21 mouse cellular contexts compared by ENCODE assay signal in the genomic region with DNA sequence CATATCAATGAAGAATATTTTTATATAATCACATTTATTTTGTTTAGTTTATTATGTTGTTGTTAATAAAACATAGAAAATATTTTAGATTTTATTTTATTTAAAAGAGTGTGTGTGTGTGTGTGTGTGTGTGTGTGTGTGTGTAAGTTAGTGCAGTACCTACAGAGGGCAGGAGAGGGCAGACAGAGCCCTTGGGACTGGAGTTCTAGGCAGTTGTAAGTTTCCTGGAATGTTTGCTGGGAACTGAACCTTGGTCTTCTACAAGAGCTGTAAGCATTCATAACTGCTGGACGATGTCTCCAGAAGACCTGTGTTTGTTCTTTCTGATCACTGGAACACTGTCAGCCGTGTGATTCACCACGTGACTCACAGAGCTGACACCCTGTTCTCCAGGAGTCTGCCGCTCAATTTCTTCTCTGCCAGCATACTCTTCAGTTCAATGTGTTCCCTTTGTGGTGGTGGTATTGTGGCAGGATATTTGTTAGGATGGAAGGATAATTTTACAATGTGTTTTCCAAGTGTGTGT. TPM values are rescaled to one million over a fixed set of nuclear protein-coding genes. Genes with fewer than 3 reads are reported as not detected.
DNase-seq lines count a peak whose midpoint lies in the region; ATAC-seq and TF ChIP-seq lines count a peak whose summit lies in the region.
"Had no signal": no experiment of that assay in that cellular context is flagged by ENCODE, and none has a peak within 500 bp of the region (broad histone marks: within the 10 kb centered on the region; RNA-seq: fewer than 3 reads in every experiment).

No protein-coding gene starts in this region.

- peak; percentile 28 for DNase-seq in adrenal gland, postnatal 25 days
- DNase-seq in adrenal gland, adult 18-20 months (ENCODE audit: low spot score in 2 of 2), result no peak
- DNase-seq in A20 (ENCODE audit: low read depth, low spot score) (peak; percentile 23), ES-CJ7 (ENCODE audit: low read depth, low spot score) (peak; percentile 59)
- DNase-seq in hindbrain, postnatal 0 days (ENCODE audit: low spot score), result no peak
- no peak for DNase-seq in B cell, adult 2 months
- DNase-seq in embryo, embryonic 10 days (ENCODE audit: low spot score), result no peak
- DNase-seq: adrenal gland, postnatal 10 days; cerebellum, adult 2 months; cerebellum, postnatal 10 days; embryo, embryonic 11 days; gastrocnemius, postnatal 10 days; heart, adult 2 months; kidney, adult 11 months had no signal

- H3K4me1 ChIP-seq in bone marrow, adult 2 months (ENCODE audit: control insufficient read depth, insufficient read depth, low read length), result peaks cover 10% of the 10 kb centered on the region; the same call in 1 of the 2 replicates
- peaks cover 8% of the 10 kb centered on the region; the same call in 1 of the 2 replicates for H3K4me1 ChIP-seq in hindbrain, postnatal 0 days (ENCODE audit: insufficient read depth, low read length)

- no peak for ATAC-seq in hindbrain, postnatal 0 days
- ATAC-seq: forebrain, embryonic 15.5 days had no signal

- no peak overlapping the region for H3K27ac ChIP-seq in bone marrow, adult 2 months (ENCODE audit: control insufficient read depth, insufficient read depth, low read depth, low read length, poor library complexity)
- no peak overlapping the region for H3K27ac ChIP-seq in hindbrain, postnatal 0 days
- H3K27ac ChIP-seq: embryonic facial prominence, embryonic 15.5 days; forebrain, embryonic 15.5 days; heart, adult 2 months; hindbrain, embryonic 10.5 days; hindbrain, embryonic 14.5 days had no signal

- H3K27me3 ChIP-seq in hindbrain, postnatal 0 days (ENCODE audit: insufficient read depth, low read length), result no peaks in the 10 kb centered on the region
- H3K27me3 ChIP-seq: embryonic facial prominence, embryonic 15.5 days; forebrain, embryonic 15.5 days had no signal

- H3K9ac ChIP-seq in hindbrain, postnatal 0 days (replicated peaks; ENCODE audit: low read length), result no peak overlapping the region
- H3K9ac ChIP-seq: embryonic facial prominence, embryonic 15.5 days; forebrain, embryonic 15.5 days; hindbrain, embryonic 14.5 days had no signal

- H3K4me3 ChIP-seq in bone marrow, adult 2 months (replicated peaks; ENCODE audit: control insufficient read depth, low read depth, low read length), result no peak overlapping the region
- no peak overlapping the region for H3K4me3 ChIP-seq in hindbrain, postnatal 0 days (ENCODE audit: low read length)
- H3K4me3 ChIP-seq: embryonic facial prominence, embryonic 15.5 days; erythroblast, embryonic 14.5 days; forebrain, embryonic 15.5 days; heart, adult 2 months; hindbrain, embryonic 10.5 days had no signal

- 90% methylated on average over 4 of the region's 4 CpGs for WGBS in bone marrow, adult 2 months
- WGBS in hindbrain, postnatal 0 days, result 98% methylated on average over 4 of the region's 4 CpGs

- no peaks in the 10 kb centered on the region for H3K36me3 ChIP-seq in hindbrain, postnatal 0 days (ENCODE audit: insufficient read depth, low read length)
- H3K36me3 ChIP-seq: embryonic facial prominence, embryonic 15.5 days; forebrain, embryonic 15.5 days; hindbrain, embryonic 10.5 days had no signal

- no peak for TF ChIP-seq POLR2A in bone marrow, adult 2 months (IDR thresholded peaks at IDR 0.05; ENCODE audit: borderline replicate concordance, control insufficient read depth, low read depth, low read length)

- TF ChIP-seq CTCF in bone marrow, adult 2 months (IDR thresholded peaks at IDR 0.05; ENCODE audit: control insufficient read depth, insufficient read depth, low read length), result 0 out of 2 replicates have a peak, but pooled peaks have one; percentile 7
- TF ChIP-seq CTCF in hindbrain, postnatal 0 days (IDR thresholded peaks at IDR 0.05; ENCODE audit: low read depth), result no peak

- no peak overlapping the region for H3K4me2 ChIP-seq in hindbrain, postnatal 0 days (ENCODE audit: low read depth, low read length)
- H3K4me2 ChIP-seq: embryonic facial prominence, embryonic 15.5 days; forebrain, embryonic 15.5 days; heart, embryonic 11.5 days; hindbrain, embryonic 14.5 days had no signal

- H3K9me3 ChIP-seq in hindbrain, postnatal 0 days (ENCODE audit: low read length), result no peaks in the 10 kb centered on the region
- H3K9me3 ChIP-seq: embryonic facial prominence, embryonic 15.5 days; forebrain, embryonic 15.5 days had no signal

RNA-seq across cellular contexts. Expression of a gene that starts 32.4 kb away (rescaled TPM):
- total RNA-seq in adrenal gland, postnatal 25 days (2021), result 81.3 and 82.6 TPM in 2 replicates
- 100 to 1,000 TPM; 118 to 119 TPM for total RNA-seq in adrenal gland, adult 18-20 months (2021)
- polyA plus RNA-seq in bone marrow, adult 2 months (2011; ENCODE audit: insufficient read depth, insufficient read length, low replicate concordance, missing spikeins), result 21.3 and 35.8 TPM in 2 replicates
- total RNA-seq in hindbrain, postnatal 0 days (2014; rRNA removed), result 91.5 and 99.1 TPM in 2 replicates
- 10.2 and 11.4 TPM in 2 replicates for polyA plus RNA-seq in hindbrain, postnatal 0 days (2015; fragmentation: Nextera tagmentation; extraction: Ambion mirVana)

Comparison
In these comparisons a context has a peak if more than half of its experiments do, and no peak if none do; other contexts are left out.
1. DNase-seq: peak in adrenal gland, postnatal 25 days (single experiment), A20 (single experiment) and ES-CJ7 (single experiment); none in adrenal gland, adult 18-20 months (0 of 2), hindbrain, postnatal 0 days (single experiment), B cell, adult 2 months (0 of 2) and embryo, embryonic 10 days (single experiment).